Mouse (Mus musculus): ENCODE data around the gene Wwc2. TPM values are rescaled to one million over a fixed set of nuclear protein-coding genes. Genes with fewer than 3 reads are reported as not detected.

Gene Wwc2
- total and polyA plus RNA-seq, 2 experiments from 2014 or later, result 5.3 to 11.2 TPM

DNA sequence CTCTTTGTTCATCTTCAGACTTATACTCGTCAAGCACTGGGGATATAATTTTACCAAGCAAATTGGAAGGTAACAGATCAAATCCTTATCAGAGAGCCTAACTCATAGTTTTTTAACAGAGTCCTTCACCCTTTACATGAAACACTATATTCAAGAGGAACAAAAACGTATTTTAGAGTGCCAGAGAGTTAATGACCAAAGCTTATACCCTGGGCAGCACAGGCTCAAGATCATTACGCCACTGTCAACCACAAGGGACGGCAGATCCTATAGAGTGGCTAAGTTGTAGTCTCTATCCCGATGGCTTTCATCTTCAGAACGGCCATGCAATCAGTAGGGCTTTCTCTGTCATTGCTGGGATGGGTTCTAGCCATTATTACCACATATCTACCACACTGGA, 168.9 kb downstream of the Wwc2 start, which contains the start of gene Cldn24:
Gene Cldn24, plus strand, starts transcription at position 301 of the 400 bp plus-strand sequence.
- no peak for TF ChIP-seq CTCF (IDR thresholded peaks at IDR 0.05; ENCODE audit: low read depth)
- no peak within 1 kb of the TSS for H3K4me2 ChIP-seq (ENCODE audit: low read depth, low read length)
- no peaks in the 10 kb centered on the region for H3K9me3 ChIP-seq (ENCODE audit: low read length)
- H3K36me3 ChIP-seq (ENCODE audit: insufficient read depth, low read length), result no peaks in the 10 kb centered on the region
- 86% methylated on average over 6 of the region's 6 CpGs for WGBS
- no peak within 1 kb of the TSS for H3K27ac ChIP-seq
- no peak within 1 kb of the TSS for H3K9ac ChIP-seq (replicated peaks; ENCODE audit: low read length)
- H3K4me3 ChIP-seq (ENCODE audit: low read length), result no peak within 1 kb of the TSS
- no peaks in the 10 kb centered on the region for H3K27me3 ChIP-seq (ENCODE audit: insufficient read depth, low read length)
- no peaks in the 10 kb centered on the region; the same call in 1 of the 2 replicates for H3K4me1 ChIP-seq (ENCODE audit: insufficient read depth, low read length)
- DNase-seq (ENCODE audit: low spot score), result no peak
- ATAC-seq, result no peak

DNA sequence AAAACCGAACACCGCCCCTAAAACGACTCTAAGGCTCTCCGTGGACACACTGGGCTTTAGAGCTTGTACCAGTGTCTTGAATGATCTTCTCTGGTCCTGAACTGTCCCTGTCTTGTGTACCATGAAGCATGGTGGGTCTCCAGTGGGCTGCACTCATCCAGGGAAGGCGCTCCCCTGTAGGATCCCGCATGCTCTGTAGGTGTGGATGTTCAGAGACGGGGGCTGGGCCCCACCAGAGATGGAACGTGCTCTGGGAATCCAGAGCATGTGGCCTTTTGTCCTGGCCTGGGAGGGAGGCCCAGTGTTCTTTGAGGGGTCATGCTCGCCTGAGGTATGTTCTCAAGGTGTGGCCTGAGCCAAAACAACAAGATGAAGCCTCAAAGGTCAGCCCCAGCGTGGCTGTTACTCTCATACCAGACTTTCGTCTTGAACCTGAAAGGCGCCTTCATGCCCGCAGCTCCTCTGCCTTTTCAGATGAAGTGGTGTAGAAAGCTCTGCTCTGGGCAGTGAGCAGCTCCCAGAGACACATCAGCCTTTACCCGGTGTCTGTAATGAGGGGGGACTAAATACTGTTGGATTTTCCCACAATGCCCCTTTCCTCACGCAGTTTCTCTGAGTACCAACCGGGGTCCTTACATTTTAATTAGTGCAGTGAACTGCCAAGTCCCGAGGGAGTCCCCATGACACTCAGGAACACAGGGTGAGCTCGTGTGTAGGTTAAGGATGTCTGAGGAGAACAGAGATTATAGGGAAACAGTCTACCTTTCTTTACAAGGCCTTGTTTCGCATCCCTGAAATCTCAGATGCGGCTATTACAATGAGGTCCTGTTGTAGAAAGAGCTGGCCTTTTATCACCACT, 169.6 kb downstream of the Wwc2 start:
- Histone ChIP-seq H3K36me3 (ENCODE audit: insufficient read depth, low read length) (no peaks in the 10 kb centered on the region), H3K9ac (replicated peaks; ENCODE audit: low read length) (no peak overlapping the region), H3K9me3 (ENCODE audit: low read length) (no peaks in the 10 kb centered on the region), H3K27me3 (ENCODE audit: insufficient read depth, low read length) (no peaks in the 10 kb centered on the region), H3K4me2 (ENCODE audit: low read depth, low read length) (no peak overlapping the region), H3K4me3 (ENCODE audit: low read length) (no peak overlapping the region), H3K4me1 (ENCODE audit: insufficient read depth, low read length) (no peaks in the 10 kb centered on the region; the same call in 1 of the 2 replicates), H3K27ac (no peak overlapping the region)
- no peak for TF ChIP-seq CTCF (IDR thresholded peaks at IDR 0.05; ENCODE audit: low read depth)
- no peak for ATAC-seq
- DNase-seq (ENCODE audit: low spot score), result no peak
- WGBS, result 80% methylated on average over 20 of the region's 20 CpGs

GRCm38 (mm10) chr8:47819034-47819433, 171.7 kb downstream of the Wwc2 start:
- no peaks in the 10 kb centered on the region; the same call in 1 of the 2 replicates for H3K4me1 ChIP-seq (ENCODE audit: insufficient read depth, low read length)
- DNase-seq (ENCODE audit: low spot score) (no peak), ATAC-seq (no peak)
- no peaks in the 10 kb centered on the region for H3K27me3 ChIP-seq (ENCODE audit: insufficient read depth, low read length)
- no peak for TF ChIP-seq CTCF (IDR thresholded peaks at IDR 0.05; ENCODE audit: low read depth)
- no peak overlapping the region for H3K4me3 ChIP-seq (ENCODE audit: low read length)
- no peaks in the 10 kb centered on the region for H3K9me3 ChIP-seq (ENCODE audit: low read length)
- no peak overlapping the region for H3K4me2 ChIP-seq (ENCODE audit: low read depth, low read length)
- H3K9ac ChIP-seq (replicated peaks; ENCODE audit: low read length), result no peak overlapping the region
- 85% methylated on average over 8 of the region's 8 CpGs for WGBS
- H3K36me3 ChIP-seq (ENCODE audit: insufficient read depth, low read length), result no peaks in the 10 kb centered on the region
- H3K27ac ChIP-seq, result no peak overlapping the region

DNA sequence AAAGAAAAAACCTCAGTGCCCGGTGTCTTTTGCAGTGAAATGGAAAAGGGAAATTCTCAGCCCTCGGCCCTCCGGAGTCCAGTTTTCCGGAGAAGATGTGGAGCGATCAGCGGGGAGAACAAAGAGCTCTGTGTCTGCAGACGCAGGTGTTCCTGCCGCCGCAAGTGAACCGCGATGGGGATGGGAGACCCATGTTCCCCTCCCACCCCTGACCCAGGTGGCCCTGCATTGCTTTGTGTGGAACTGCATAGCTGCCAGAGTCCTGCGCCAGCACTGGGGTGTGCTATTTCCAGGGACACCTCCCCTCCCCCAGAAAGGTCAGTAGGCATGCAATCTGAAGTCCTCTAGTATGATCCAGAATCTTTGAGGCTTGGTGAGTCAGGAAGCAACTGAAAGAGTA, 179.5 kb downstream of the Wwc2 start:
- no peak for TF ChIP-seq CTCF (IDR thresholded peaks at IDR 0.05; ENCODE audit: low read depth)
- no peak overlapping the region for H3K27ac ChIP-seq
- no peaks in the 10 kb centered on the region for H3K27me3 ChIP-seq (ENCODE audit: insufficient read depth, low read length)
- ATAC-seq (no peak), DNase-seq (ENCODE audit: low spot score) (no peak)
- no peak overlapping the region for H3K9ac ChIP-seq (replicated peaks; ENCODE audit: low read length)
- no peak overlapping the region for H3K4me3 ChIP-seq (ENCODE audit: low read length)
- H3K9me3 ChIP-seq (ENCODE audit: low read length), result no peaks in the 10 kb centered on the region
- WGBS, result 77% methylated on average over 12 of the region's 12 CpGs
- no peak overlapping the region for H3K4me2 ChIP-seq (ENCODE audit: low read depth, low read length)
- no peaks in the 10 kb centered on the region for H3K36me3 ChIP-seq (ENCODE audit: insufficient read depth, low read length)
- H3K4me1 ChIP-seq (ENCODE audit: insufficient read depth, low read length), result no peaks in the 10 kb centered on the region

DNA sequence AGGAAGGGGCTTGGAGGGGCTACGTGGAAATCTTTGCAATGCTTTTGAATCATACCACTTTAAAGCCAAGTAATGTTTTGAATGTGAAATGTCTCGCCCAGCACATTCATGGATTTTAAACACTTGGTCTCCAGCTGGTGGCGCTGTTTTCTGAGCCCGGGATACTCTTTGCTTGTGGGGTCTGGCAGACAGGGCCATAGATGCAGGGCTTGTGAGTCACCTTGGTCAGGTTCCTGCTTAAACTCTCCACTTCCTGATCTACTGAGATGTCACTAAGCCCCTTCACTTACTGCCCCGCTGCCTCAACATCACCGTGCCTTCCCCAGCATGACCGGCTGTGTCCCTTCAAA, 180.1 kb downstream of the Wwc2 start:
- Histone ChIP-seq H3K27ac (no peak overlapping the region), H3K9me3 (ENCODE audit: low read length) (no peaks in the 10 kb centered on the region), H3K36me3 (ENCODE audit: insufficient read depth, low read length) (no peaks in the 10 kb centered on the region), H3K4me2 (ENCODE audit: low read depth, low read length) (no peak overlapping the region), H3K4me3 (ENCODE audit: low read length) (no peak overlapping the region), H3K27me3 (ENCODE audit: insufficient read depth, low read length) (no peaks in the 10 kb centered on the region), H3K4me1 (ENCODE audit: insufficient read depth, low read length) (no peaks in the 10 kb centered on the region), H3K9ac (replicated peaks; ENCODE audit: low read length) (no peak overlapping the region)
- no peak for TF ChIP-seq CTCF (IDR thresholded peaks at IDR 0.05; ENCODE audit: low read depth)
- 78% methylated on average over 7 of the region's 7 CpGs for WGBS
- ATAC-seq (no peak), DNase-seq (ENCODE audit: low spot score) (no peak)

DNA sequence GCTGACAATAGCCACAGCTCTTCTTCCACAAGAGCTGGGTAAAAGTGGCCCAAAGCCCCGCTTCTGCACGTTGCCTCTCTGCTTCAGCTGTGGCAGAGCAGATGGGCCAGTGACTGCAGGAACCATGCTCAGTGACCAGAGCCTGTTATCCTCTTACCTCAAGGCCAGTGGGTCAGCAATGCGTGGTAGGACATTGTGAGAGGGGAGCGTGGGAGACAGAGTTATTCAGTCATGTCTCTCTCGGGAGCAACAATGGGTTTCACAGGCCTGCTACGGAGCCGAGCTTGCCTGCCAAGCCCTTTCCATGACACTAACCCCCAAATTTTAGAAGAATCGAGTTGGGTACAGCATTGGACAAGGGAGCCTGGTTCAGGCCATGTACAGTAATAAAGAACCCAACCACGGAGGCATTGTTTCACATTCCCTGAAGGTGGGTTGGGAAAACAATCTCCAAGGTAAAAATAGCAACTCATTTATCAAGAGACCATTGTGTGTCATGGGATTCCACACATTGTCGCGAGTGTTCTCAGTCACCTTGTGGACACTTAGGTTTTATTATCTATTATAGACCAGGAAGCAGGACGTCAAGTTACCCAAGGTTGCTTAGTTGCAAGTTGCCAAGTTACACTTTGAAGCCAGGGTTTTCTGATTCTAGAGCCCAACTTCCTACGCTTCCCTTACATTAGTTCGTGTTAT, 180.6 kb downstream of the Wwc2 start:
- no peak for DNase-seq (ENCODE audit: low spot score)
- Histone ChIP-seq H3K36me3 (ENCODE audit: insufficient read depth, low read length) (no peaks in the 10 kb centered on the region), H3K27me3 (ENCODE audit: insufficient read depth, low read length) (no peaks in the 10 kb centered on the region), H3K4me1 (ENCODE audit: insufficient read depth, low read length) (no peaks in the 10 kb centered on the region), H3K4me3 (ENCODE audit: low read length) (no peak overlapping the region), H3K9me3 (ENCODE audit: low read length) (no peaks in the 10 kb centered on the region), H3K9ac (replicated peaks; ENCODE audit: low read length) (no peak overlapping the region), H3K4me2 (ENCODE audit: low read depth, low read length) (no peak overlapping the region), H3K27ac (no peak overlapping the region)
- WGBS, result 78% methylated on average over 14 of the region's 14 CpGs
- TF ChIP-seq CTCF (IDR thresholded peaks at IDR 0.05; ENCODE audit: low read depth), result no peak
- ATAC-seq, result no peak

GRCm38 (mm10) chr8:47804262-47804661, 186.5 kb downstream of the Wwc2 start:
- Histone ChIP-seq H3K36me3 (ENCODE audit: insufficient read depth, low read length) (no peaks in the 10 kb centered on the region), H3K9ac (replicated peaks; ENCODE audit: low read length) (no peak overlapping the region), H3K4me3 (ENCODE audit: low read length) (no peak overlapping the region), H3K9me3 (ENCODE audit: low read length) (no peaks in the 10 kb centered on the region), H3K27ac (no peak overlapping the region), H3K27me3 (ENCODE audit: insufficient read depth, low read length) (no peaks in the 10 kb centered on the region), H3K4me1 (ENCODE audit: insufficient read depth, low read length) (no peaks in the 10 kb centered on the region), H3K4me2 (ENCODE audit: low read depth, low read length) (no peak overlapping the region)
- ATAC-seq (no peak), DNase-seq (ENCODE audit: low spot score) (no peak)
- WGBS, result 94% methylated on average over 1 of the region's 1 CpGs
- no peak for TF ChIP-seq CTCF (IDR thresholded peaks at IDR 0.05; ENCODE audit: low read depth)

All from hindbrain, postnatal 0 days (tissue).